Mouse (Mus musculus) CH12.LX (cell line): ENCODE results near the gene Gm17334. TPM values are rescaled to one million over a fixed set of nuclear protein-coding genes. Genes with fewer than 3 reads are reported as not detected.

ENCODE experiments used
- DNase-seq: peaks from one replicate; pipeline ENCODE4 v3.0.0-alpha.2; 2013; ENCODE audit errors: extremely low read depth
- H3K27ac ChIP-seq: 2 replicates; pipeline ENCODE4 v1.5.1; 2012; ENCODE audit warnings: low read depth, mild to moderate bottlenecking, control low read depth, moderate library complexity; ENCODE audit not compliant: insufficient read depth
- H3K27me3 ChIP-seq: replicated peaks from 2 replicates; pipeline ENCODE3; 2012; ENCODE audit warnings: inconsistent platforms
- H3K36me3 ChIP-seq, 2 experiments: replicated peaks in 1 of 2; 2 replicates each; pipeline versions ENCODE3 to v1.6.1; 2012; ENCODE audit warnings: inconsistent platforms in 1 of 2, low read length in 1 of 2, mild to moderate bottlenecking in 1 of 2, mixed read lengths in 1 of 2, moderate library complexity in 1 of 2; ENCODE audit not compliant: control insufficient read depth in 1 of 2, insufficient read depth in 1 of 2
- H3K4me1 ChIP-seq, 2 experiments: 2 replicates each; pipeline ENCODE4 v1.6.1; 2012; ENCODE audit warnings: inconsistent platforms in 1 of 2, moderate library complexity in 1 of 2; ENCODE audit not compliant: insufficient read depth in 2 of 2, control insufficient read depth in 1 of 2
- H3K4me2 ChIP-seq: 2 replicates; pipeline ENCODE4 v1.6.1; 2012; ENCODE audit warnings: low read depth, mild to moderate bottlenecking, control low read depth; ENCODE audit not compliant: poor library complexity, insufficient read depth, severe bottlenecking
- H3K4me3 ChIP-seq, 3 experiments: fragments of 150-350 bp in 1 of 3; sonication (generic) in 1 of 3; replicated peaks in 1 of 3; 2 replicates each; pipeline versions ENCODE3 to v1.5.1; 2011 to 2012; ENCODE audit warnings: low read depth in 2 of 3, low read length in 2 of 3, mild to moderate bottlenecking in 2 of 3, moderate library complexity in 2 of 3, control low read depth in 1 of 3, improper control_type of control experiment in 1 of 3, inconsistent platforms in 1 of 3, mixed read lengths in 1 of 3; ENCODE audit not compliant: poor library complexity in 1 of 3
- H3K79me2 ChIP-seq: replicated peaks from 2 replicates; pipeline ENCODE4 v1.6.1; 2012; ENCODE audit warnings: mild to moderate bottlenecking, moderate library complexity; ENCODE audit not compliant: control insufficient read depth, poor library complexity, insufficient read depth, severe bottlenecking; ENCODE audit errors: extremely low read depth
- H3K9ac ChIP-seq: 2 replicates; pipeline ENCODE4 v1.6.1; 2012; ENCODE audit warnings: low read depth, mild to moderate bottlenecking, control low read depth, moderate library complexity; ENCODE audit not compliant: insufficient read depth
- H3K9me3 ChIP-seq: replicated peaks from 2 replicates; pipeline ENCODE3; 2012; ENCODE audit warnings: low read length, inconsistent platforms, mixed read lengths
- BHLHE40 ChIP-seq: IDR thresholded peaks from 2 replicates; pipeline ENCODE4 v1.6.1; 2011; ENCODE audit warnings: mild to moderate bottlenecking, low read depth, low read length, improper control_type of control experiment
- CHD2 ChIP-seq: IDR thresholded peaks from 2 replicates; pipeline ENCODE4 v1.6.1; 2011; ENCODE audit warnings: low read length, improper control_type of control experiment
- ELF1 ChIP-seq: IDR thresholded peaks from 2 replicates; pipeline ENCODE4 v1.6.1; 2014; ENCODE audit warnings: low read depth, mild to moderate bottlenecking, inconsistent platforms, low read length, improper control_type of control experiment
- ETS1 ChIP-seq: conservative IDR thresholded peaks from 2 replicates; pipeline ENCODE4 v1.6.1; 2012; ENCODE audit warnings: low read depth, mild to moderate bottlenecking, inconsistent platforms, low read length, improper control_type of control experiment, moderate library complexity
- JUND ChIP-seq: conservative IDR thresholded peaks from 2 replicates; pipeline ENCODE4 v1.6.1; 2011; ENCODE audit warnings: low read depth, low read length, improper control_type of control experiment
- MAFK ChIP-seq: IDR thresholded peaks from 2 replicates; pipeline ENCODE4 v1.6.1; 2011; ENCODE audit warnings: low read length, improper control_type of control experiment; ENCODE audit not compliant: insufficient replicate concordance
- MAZ ChIP-seq: IDR thresholded peaks from 2 replicates; pipeline ENCODE4 v1.6.1; 2012; ENCODE audit warnings: low read depth, mild to moderate bottlenecking, inconsistent platforms, low read length, improper control_type of control experiment, moderate library complexity
- MYC ChIP-seq: IDR thresholded peaks from 2 replicates; pipeline ENCODE4 v1.6.1; 2011; ENCODE audit warnings: low read depth, mild to moderate bottlenecking, improper control_type of control experiment, low read length
- NELFE ChIP-seq: IDR thresholded peaks from 2 replicates; pipeline ENCODE4 v1.6.1; 2011; ENCODE audit warnings: low read depth, low read length, improper control_type of control experiment
- NRF1 ChIP-seq: IDR thresholded peaks from 2 replicates; pipeline ENCODE4 v1.6.1; 2014; ENCODE audit warnings: low read depth, mild to moderate bottlenecking, inconsistent platforms, low read length, improper control_type of control experiment, moderate library complexity
- PAX5 ChIP-seq: IDR thresholded peaks from 2 replicates; pipeline ENCODE4 v1.6.1; 2012; ENCODE audit warnings: low read length, inconsistent platforms, mixed read lengths
- POLR2A ChIP-seq: IDR thresholded peaks from 2 replicates; pipeline ENCODE4 v1.6.1; 2011; ENCODE audit warnings: low read depth, mild to moderate bottlenecking, improper control_type of control experiment, low read length
- SMC3 ChIP-seq: IDR thresholded peaks from 2 replicates; pipeline ENCODE4 v1.6.1; 2011; ENCODE audit warnings: low read depth, low read length, improper control_type of control experiment
- TCF12 ChIP-seq: IDR thresholded peaks from 2 replicates; pipeline ENCODE4 v1.6.1; 2014; ENCODE audit warnings: low read depth, mild to moderate bottlenecking, inconsistent platforms, low read length, improper control_type of control experiment
- USF2 ChIP-seq: conservative IDR thresholded peaks from 2 replicates; pipeline ENCODE4 v1.6.1; 2011; ENCODE audit warnings: low read depth, low read length, improper control_type of control experiment
- ZC3H11A ChIP-seq: IDR thresholded peaks from 2 replicates; pipeline ENCODE4 v1.6.1; 2012; ENCODE audit warnings: low read depth, mild to moderate bottlenecking, inconsistent platforms, low read length, improper control_type of control experiment
- ZKSCAN1 ChIP-seq: IDR thresholded peaks from 2 replicates; pipeline ENCODE4 v1.6.1; 2012; ENCODE audit warnings: low read depth, inconsistent platforms, low read length, improper control_type of control experiment, borderline replicate concordance
- dilution Hi-C: fragments of 300-500 bp; cut with MboI; formaldehyde crosslinking; loops from 2 replicates; pipeline ENCODE4 v1.14.3; 2020; ENCODE audit warnings: low sequenced_read_pairs; ENCODE audit not compliant: extremely low pct_unique_long_range_greater_than_20kb, extremely low pct_ligation_motif_present
- in situ Hi-C: fragments of 300-500 bp; cut with MboI; formaldehyde crosslinking; loops from 3 replicates; pipeline ENCODE4 v1.14.3; 2019; ENCODE audit warnings: low sequenced_read_pairs, low pct_ligation_motif_present, low pct_unique_long_range_greater_than_20kb, mixed read lengths
- polyA plus RNA-seq: library from polyadenylated mRNA; unstranded; fragments of >175 nt; gene quantifications from 2 replicates; pipeline ENCODE4 v1.2.1, GENCODE M21; 2012; ENCODE audit warnings: low read depth; ENCODE audit not compliant: insufficient read length
- total RNA-seq, 2 experiments: library from RNA; depleted of rRNA; stranded (reverse); fragments of 300-350 nt in 1 of 2; fragments of >200 nt in 1 of 2; gene quantifications; 2 replicates each; pipeline ENCODE4 v1.2.3; 2012 to 2014

Gm17334 gene
- 0.71 and 0.72 TPM in 2 replicates for total RNA-seq (2012; rRNA removed)
- not detected in 2 replicates for total RNA-seq (2014; rRNA removed)
- polyA plus RNA-seq, result 0.47 and 0.57 TPM in 2 replicates

DNA sequence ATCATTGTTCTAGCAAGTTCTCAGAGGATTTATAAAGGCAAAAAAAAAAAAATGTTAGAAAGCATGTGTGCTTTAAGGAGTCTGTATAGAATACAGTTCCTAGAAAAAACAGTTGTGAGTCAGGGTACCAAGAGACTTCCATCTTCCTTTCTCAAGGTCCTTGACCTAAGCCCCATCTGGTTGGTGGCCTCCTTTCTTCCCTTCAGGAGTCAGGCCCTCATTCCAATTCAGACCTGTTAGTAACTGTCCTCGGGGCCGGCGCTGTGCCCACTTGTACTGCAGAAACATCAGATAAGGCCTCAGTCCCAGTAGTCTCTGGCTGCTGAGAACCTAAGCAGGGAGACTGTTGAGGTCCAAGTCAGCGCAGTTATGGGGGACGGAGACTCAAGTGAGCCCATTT is at the start of gene Gm17334:
Gm17334 (minus strand) TSS at position 101 of the 400 bp plus-strand sequence.
- no peaks in the 10 kb centered on the region for H3K27me3 ChIP-seq
- no peaks in the 10 kb centered on the region for H3K9me3 ChIP-seq
- dilution Hi-C loops, result no loop called here
- peak within 1 kb of the TSS; percentile 78; the same call in 1 of the 2 replicates for H3K9ac ChIP-seq
- in situ Hi-C loops, result no loop called here
- peak within 1 kb of the TSS; percentile 21 to 98 (median 93) for H3K4me3 ChIP-seq
- TF ChIP-seq ZKSCAN1 (no peak), POLR2A (no peak), ZC3H11A (no peak), BHLHE40 (no peak), PAX5 (no peak), MYC (no peak), MAZ (no peak), NRF1 (no peak), USF2 (no peak), JUND (no peak), MAFK (no peak), CHD2 (no peak), ELF1 (no peak), NELFE (no peak), SMC3 (no peak)
- peaks cover 64 to 70% of the 10 kb centered on the region in 2 experiments for H3K36me3 ChIP-seq
- peaks cover 31 to 62% of the 10 kb centered on the region in 2 experiments for H3K4me1 ChIP-seq
- H3K79me2 ChIP-seq, result peaks cover 55% of the 10 kb centered on the region
- H3K27ac ChIP-seq, result no peak within 1 kb of the TSS
- H3K4me2 ChIP-seq, result peak within 1 kb of the TSS; percentile 68
- no peak for DNase-seq

DNA sequence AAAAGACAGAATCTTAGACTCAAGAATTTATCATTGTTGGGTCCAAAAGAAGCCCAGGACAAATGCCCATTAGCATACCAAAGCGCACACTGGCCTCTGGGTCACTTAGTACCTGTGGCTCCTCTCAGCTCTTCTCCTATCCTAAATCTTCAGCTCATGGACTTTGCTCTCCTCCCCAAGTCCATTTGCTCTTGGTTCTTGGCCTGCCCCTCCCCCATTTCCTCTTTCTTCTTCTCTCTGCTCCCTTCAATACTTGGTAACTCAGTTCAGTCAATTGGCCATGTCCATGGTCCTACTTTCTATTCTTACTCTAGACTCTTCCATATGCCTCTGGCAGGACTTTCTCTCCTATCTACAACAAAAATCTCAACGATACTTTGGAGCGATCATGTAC is 49.0 kb upstream of the Gm17334 start:
- dilution Hi-C loops (no loop called here), in situ Hi-C loops (no loop called here)
- H3K4me1 ChIP-seq, result peaks cover 51 to 85% of the 10 kb centered on the region in 2 experiments
- H3K4me3 ChIP-seq, result no peak overlapping the region
- H3K9ac ChIP-seq, result peak overlapping the region; percentile 54
- H3K36me3 ChIP-seq, result no peaks in the 10 kb centered on the region
- H3K79me2 ChIP-seq, result no peaks in the 10 kb centered on the region
- no peaks in the 10 kb centered on the region for H3K27me3 ChIP-seq
- peak overlapping the region; percentile 84; the same call in 1 of the 2 replicates for H3K4me2 ChIP-seq
- TF ChIP-seq SMC3 (no peak; the same call in 1 of the 2 replicates), ETS1 (0 out of 2 replicates have a peak, but pooled peaks have one; percentile 4), MYC (no peak), CHD2 (peak; percentile 88), TCF12 (0 out of 2 replicates have a peak, but pooled peaks have one; percentile 12)
- H3K9me3 ChIP-seq, result no peaks in the 10 kb centered on the region
- DNase-seq, result peak; percentile 43
- H3K27ac ChIP-seq, result peak overlapping the region; percentile 100
